Mouse (Mus musculus): ENCODE results near the gene Fam107b. TPM values are rescaled to one million over a fixed set of nuclear protein-coding genes. Genes with fewer than 3 reads are reported as not detected.

Gene Fam107b
- total RNA-seq, 2 experiments from 2014 or later = 7.7 to 9.3 TPM

GRCm38 (mm10) chr2:3603181-3603580 lies 32.9 kb downstream of the Fam107b start:
- DNase-seq (ENCODE audit: low spot score in 2 of 2) = no peak

DNA sequence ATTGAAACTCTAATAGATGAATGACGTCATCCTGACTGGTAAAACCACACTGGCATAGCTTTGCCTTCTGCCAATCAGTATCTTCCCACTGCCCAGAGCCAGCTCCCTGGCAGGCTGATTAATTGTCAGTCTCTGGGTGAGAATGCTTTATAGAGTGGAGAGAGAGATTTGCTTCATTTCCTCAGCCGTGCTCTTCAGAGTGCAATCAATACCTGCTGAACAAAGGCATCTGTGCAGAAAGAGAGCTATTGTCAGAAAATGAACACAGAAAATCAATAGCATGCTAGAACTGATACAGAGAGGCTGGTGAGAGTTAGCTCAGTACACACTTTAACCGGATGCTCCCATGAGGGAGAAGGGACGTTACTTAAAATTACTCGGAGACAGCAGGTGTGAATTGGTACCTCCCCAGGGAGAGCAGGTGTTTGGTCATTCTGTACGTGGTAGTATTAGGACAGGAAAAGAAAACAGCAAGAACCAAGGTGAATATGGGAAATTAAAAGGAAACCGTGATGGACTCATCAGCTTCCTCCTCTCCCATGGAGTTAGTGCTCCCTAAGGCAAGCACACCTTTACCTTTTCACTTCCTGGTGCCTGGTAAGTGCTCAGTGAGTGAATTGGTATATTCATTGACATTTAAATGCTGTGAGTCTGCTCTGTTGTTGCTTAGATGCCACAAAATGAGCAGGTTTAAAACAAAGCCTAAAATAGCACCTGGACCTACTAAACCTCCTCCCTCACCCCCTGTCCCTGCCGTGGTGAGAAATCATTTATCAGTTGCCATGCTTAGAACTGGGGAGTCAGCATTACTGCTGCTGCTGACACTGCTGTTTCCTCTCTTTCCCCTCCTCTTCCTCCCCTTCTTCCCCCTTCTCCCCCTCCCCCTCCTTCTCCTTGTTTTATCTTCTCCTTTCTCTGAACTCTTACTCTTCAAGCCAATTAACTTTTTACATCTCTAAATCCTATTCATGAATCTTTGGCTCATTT lies 38.9 kb downstream of the Fam107b start:
- no peak for DNase-seq (ENCODE audit: low spot score in 2 of 2)

DNA sequence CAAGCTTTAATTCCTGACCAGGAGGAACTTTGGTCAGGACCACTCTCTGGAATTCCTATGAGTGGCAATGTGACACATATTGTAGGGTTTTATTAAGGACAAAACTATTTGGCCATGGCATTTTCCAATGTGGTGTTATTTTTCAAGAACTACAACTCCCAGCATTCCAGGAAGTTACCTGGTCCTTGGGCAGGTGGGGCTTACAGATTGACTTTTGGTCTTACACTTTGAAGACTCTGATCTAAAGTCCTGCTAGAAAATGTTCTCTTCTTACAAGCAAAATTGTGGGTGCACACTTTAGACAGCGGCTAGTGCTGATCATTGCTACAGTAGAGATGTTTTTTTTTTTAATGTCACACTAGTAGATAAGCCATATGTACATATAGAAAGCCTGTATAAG lies 48.2 kb downstream of the Fam107b start:
- DNase-seq (ENCODE audit: low spot score in 2 of 2) = no peak

DNA sequence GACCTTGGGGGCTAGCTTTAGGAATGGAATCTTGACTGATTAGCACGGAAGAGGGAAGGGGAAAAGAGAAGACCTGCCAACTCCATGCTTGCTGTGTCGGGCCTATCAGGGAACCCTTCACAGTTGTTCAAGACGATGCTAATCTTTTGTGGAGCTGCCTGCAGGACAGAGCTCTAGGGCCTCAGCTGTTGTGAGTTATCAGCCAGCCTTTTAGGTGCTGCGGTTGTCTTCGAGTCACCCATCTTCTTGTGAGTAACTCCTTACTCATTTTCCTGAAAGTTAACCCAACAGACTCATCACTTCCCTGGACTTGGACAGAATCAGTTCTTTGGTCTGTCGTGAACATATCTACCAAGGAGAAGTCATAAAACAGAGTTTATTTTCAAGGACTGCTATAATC lies 51.3 kb downstream of the Fam107b start:
- no peak for DNase-seq (ENCODE audit: low spot score in 2 of 2)

DNA sequence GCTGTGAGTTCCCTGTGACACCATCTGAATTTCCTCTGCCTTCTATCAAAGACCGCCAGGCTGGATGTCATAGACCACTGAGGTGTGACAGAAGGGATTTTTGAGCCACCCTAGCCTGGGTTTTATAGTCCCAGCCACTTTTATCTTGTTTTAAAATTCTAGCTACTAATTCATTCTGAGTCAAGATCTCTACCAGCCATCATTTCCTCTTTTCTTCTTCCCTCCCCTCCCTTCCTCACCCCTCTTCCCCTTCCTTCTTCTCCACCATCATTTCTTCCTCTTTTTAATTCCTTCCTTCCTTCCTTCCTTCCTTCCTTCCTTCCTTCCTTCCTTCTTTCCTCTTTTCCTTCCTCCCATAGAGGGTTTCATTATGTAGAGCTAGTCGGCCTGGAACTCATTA lies 51.9 kb downstream of the Fam107b start:
- no peak for DNase-seq (ENCODE audit: low spot score in 2 of 2)

DNA sequence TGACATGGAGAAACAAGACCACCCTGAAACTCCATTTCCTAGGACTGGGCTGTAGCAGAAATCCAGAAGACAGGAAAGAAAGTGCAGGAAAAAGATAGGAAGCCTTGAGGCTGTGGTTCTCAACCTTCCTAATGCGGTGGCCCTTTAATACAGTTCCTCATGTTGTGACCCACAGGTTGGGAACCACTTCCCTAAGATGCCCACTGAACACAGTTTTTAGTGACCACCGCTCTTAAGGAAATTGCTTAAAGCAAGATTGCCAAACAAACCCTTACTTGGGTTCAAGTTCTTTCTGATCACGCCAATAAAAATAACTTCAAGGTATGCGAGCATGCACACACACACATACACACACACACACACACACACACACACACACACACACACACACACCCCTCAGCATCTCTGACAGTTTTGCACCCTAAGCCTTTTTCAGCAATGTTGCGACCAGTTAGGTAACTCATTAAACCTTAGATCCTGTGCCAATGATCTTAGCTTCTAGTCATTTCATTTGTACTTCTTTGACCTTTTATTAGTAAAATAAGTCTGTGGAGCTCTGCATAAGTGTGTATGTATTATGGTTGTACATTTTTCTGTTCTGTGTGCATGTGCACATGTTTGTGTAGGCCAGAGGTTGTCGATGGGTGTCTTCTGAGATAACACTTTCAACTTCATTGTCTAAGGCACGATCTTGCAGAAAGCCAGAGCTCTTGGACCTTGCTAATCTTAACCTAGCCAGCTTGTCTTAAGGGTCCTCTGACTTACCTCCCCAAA lies 53.1 kb downstream of the Fam107b start:
- DNase-seq (ENCODE audit: low spot score in 2 of 2) = no peak

DNA sequence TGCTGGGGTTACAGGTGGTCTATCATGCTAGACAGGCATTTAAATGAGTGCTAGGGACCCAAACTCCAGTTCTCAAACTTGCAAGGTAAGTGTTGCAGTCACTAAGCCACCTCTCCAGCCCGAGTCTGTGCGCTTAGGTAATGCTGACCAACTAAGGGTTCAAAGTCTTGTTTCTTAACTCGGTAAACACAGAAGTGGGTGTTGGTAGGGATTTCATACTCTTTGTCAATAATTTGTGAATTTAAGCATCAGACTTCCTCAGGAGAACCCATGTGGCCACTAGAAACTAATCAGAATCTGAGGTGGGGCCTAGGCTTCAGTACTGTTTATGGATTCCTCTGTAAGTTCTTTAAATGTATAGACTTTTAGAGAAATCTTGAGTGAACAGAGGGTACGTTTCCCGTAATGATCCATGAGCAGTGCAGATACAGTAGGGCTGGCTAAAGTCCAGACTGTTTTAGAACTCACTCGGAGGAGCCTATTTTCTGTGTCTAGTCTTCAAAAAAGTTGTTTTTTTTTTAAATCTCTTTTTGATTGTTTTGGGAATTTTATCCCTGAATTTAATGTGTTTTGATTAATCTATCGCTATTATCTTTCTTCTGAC lies 53.8 kb downstream of the Fam107b start:
- no peak for DNase-seq (ENCODE audit: low spot score in 2 of 2)

DNA sequence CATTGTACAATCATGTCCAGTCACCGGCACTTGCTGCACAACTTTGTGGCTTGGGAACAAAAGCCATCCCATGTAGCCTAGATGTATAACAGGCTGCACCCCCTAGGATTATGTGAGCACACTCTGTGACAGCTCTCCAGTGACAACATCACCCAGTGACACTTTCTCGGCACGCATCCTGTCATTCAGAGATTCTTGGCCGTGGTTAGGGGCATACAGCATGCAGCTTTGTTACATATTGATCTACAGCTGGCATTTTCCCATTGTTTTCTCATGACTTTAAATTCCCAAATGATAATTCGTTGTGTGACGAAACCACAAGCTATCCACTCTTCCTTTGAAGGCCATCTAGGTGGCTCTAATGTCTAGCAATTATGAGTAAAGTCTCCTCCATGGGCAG lies 58.8 kb downstream of the Fam107b start:
- DNase-seq (ENCODE audit: low spot score in 2 of 2) = no peak

- no peak for DNase-seq (ENCODE audit: low spot score in 2 of 2)
These were observed 59.5 kb downstream of the Fam107b start for GRCm38 (mm10) chr2:3629741-3630140.

GRCm38 (mm10) chr2:3630769-3631477 lies 60.6 kb downstream of the Fam107b start:
- no peak for DNase-seq (ENCODE audit: low spot score in 2 of 2)

DNA sequence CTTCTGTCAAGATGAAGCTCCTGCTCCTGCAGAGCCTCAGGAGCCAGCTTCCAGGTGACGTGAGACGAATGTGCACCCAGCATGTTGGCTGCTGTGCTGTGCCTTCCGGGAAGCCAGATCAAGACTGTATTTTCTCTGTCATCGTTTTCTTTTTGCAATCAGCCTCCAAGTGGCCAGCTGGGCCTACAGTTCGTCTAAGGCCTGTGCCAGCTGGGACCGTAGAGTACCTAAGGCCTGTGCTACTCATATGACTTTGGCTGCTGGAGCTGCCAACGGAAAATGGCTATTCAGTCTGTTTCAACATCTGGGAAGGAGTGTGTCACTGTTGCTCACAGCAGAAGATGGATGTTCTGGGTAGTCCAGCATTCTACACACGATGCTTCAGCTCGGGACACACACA lies 62.8 kb downstream of the Fam107b start:
- DNase-seq (ENCODE audit: low spot score in 2 of 2) = no peak

DNA sequence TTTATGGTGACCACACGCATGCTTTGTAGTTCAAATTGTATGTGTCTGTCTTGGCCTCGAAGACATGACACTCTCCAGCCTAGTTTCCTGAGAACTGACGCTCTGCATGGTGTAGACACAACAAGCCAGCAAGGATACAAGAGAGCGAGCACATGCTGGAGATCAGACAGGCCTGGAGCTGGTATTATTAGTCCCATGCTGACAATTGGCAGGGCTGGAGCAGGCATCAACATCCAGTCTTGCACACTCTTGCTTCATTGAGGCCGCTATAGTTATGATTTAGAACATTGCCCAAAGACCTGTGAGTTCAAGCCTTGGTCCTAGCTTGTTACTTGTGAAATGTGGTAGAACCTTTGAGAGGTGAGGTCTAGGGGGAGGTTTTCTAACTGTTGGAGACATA lies 66.5 kb downstream of the Fam107b start:
- DNase-seq (ENCODE audit: low spot score in 2 of 2) = no peak

DNA sequence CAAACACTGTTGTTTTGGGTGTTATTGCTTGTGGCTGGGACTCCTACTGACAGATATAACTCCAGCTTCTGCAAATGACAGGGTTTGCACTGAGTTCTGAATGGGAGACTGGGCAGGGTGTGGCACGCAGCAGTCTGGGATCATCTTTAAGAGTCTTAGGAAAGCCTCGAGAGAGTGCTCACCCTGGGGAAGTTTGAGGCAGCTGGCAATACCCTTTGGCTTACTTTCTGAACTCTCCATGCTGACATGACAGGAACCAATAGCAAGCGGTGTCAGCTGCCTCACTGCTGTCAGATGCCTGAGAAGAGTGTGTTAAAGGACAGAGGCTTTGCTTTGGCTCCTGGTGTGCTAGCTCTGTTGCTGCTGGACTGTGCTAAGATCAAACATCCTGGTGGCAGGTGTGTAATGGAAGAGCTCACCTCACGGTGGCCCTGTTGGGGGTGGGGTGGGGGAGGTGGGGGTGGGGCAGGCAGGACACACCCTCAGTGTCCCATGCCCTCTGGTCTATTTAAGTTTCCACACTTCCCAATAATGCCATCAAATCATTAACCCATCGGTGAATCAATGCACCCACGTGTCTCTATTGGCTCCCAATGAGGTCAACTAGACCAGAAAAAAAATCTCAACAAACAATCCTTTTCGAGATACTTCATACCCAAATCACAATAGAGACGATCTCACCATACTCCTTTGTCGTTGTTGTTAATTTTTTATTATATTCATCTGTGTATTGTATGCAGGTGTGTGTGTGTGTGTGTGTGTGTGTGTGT lies 70.9 kb downstream of the Fam107b start:
- DNase-seq (ENCODE audit: low spot score in 2 of 2) = no peak

DNA sequence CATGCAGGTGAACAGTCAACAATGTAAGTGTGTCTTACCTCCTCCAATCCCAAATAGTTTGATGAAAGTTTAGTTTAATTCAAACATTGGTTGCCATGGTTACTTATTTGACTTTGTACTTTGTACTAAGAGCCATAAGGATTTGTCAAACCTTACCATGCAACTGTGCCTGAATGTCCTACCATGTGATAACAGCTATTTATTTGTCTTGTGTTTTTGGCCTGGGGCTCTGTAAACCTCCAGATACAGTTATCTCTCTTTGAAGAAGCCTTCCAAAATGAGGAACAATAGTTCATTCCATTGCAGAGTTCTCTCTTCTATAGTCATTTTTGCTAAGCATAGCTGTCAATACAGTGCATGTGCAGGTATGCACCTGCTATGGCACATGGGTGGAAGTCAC lies 72.7 kb downstream of the Fam107b start:
- DNase-seq (ENCODE audit: low spot score in 2 of 2) = no peak

GRCm38 (mm10) chr2:3645741-3646140 lies 75.5 kb downstream of the Fam107b start:
- DNase-seq (ENCODE audit: low spot score in 2 of 2) = no peak

DNA sequence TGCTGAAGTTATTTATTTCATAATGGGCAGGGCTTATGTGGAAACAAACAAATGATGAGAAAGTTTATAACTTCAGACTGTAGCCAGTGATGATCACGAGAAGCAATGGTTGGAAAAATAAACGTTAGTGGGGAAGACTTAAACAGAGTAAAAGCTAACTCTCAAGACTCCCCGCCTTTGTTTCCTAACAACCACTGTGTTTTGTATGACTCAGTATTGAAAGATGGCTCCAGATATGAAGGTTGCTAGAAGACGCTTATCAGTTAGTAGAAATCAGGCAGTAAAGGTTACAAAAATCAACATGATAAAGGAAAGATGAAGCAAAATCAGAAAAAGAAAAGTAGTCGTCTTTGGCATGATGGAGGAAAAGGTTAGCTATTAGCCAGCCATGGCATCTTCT lies 78.9 kb downstream of the Fam107b start:
- DNase-seq (ENCODE audit: low spot score in 2 of 2) = no peak

GRCm38 (mm10) chr2:3654606-3655005 lies 84.3 kb downstream of the Fam107b start:
- no peak for DNase-seq (ENCODE audit: low spot score in 2 of 2)

- DNase-seq (ENCODE audit: low spot score in 2 of 2) = no peak
These were observed 85.8 kb downstream of the Fam107b start for GRCm38 (mm10) chr2:3656091-3656490.

- DNase-seq (ENCODE audit: low spot score in 2 of 2) = no peak
These were observed 86.5 kb downstream of the Fam107b start for GRCm38 (mm10) chr2:3656834-3657233.

DNA sequence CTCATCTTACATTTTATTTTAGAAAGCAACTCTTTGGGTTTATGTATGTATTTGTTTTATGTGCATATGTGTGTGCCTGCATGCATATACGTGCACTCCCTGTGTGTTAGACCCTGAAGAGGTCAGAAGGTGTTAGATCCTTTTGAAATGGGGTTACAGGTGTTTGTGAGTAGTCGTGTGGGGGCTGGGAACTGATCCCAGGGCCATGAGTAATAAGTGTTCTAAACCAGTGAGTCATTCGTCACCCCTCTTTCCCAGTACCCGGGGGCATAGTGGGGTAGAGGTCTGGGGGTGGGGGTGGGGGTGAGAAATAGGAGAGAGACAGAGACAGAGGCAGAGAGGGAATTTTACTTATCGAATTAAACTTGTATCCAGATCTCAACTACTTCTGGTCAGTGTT lies 87.1 kb downstream of the Fam107b start:
- DNase-seq (ENCODE audit: low spot score in 2 of 2) = no peak

Measured in left cerebral cortex, adult 18-20 months (tissue).